Mouse (Mus musculus): ENCODE results near the gene Ank3.

Ank3 gene

GRCm38 (mm10) chr10:69656321-69656720 lies 257.7 kb downstream of the Ank3 start:
- DNase-seq (ENCODE audit: low read depth, low spot score) = no peak

GRCm38 (mm10) chr10:69659818-69660217 lies 261.2 kb downstream of the Ank3 start:
- DNase-seq (ENCODE audit: low read depth, low spot score) = no peak

- no peak for DNase-seq (ENCODE audit: low read depth, low spot score)
Measured at GRCm38 (mm10) chr10:69662338-69662737, 263.8 kb downstream of the Ank3 start.

GRCm38 (mm10) chr10:69667482-69667881 lies 268.9 kb downstream of the Ank3 start:
- DNase-seq (ENCODE audit: low read depth, low spot score) = no peak

- no peak for DNase-seq (ENCODE audit: low read depth, low spot score)
Measured at GRCm38 (mm10) chr10:69670496-69670895, 271.9 kb downstream of the Ank3 start.

GRCm38 (mm10) chr10:69670959-69671358 lies 272.4 kb downstream of the Ank3 start:
- no peak for DNase-seq (ENCODE audit: low read depth, low spot score)

- no peak for DNase-seq (ENCODE audit: low read depth, low spot score)
Measured at GRCm38 (mm10) chr10:69671505-69671904, 272.9 kb downstream of the Ank3 start.

GRCm38 (mm10) chr10:69672545-69672944 lies 274.0 kb downstream of the Ank3 start:
- no peak for DNase-seq (ENCODE audit: low read depth, low spot score)

- DNase-seq (ENCODE audit: low read depth, low spot score) = no peak
Measured at GRCm38 (mm10) chr10:69678230-69678629, 279.7 kb downstream of the Ank3 start.

GRCm38 (mm10) chr10:69686336-69686735 lies 287.8 kb downstream of the Ank3 start:
- no peak for DNase-seq (ENCODE audit: low read depth, low spot score)

- no peak for DNase-seq (ENCODE audit: low read depth, low spot score)
Measured at GRCm38 (mm10) chr10:69689096-69689495, 290.5 kb downstream of the Ank3 start.

GRCm38 (mm10) chr10:69690131-69690960 lies 291.8 kb downstream of the Ank3 start:
- DNase-seq (ENCODE audit: low read depth, low spot score) = no peak

GRCm38 (mm10) chr10:69690961-69691451 lies 292.4 kb downstream of the Ank3 start:
- DNase-seq (ENCODE audit: low read depth, low spot score) = no peak

GRCm38 (mm10) chr10:69696019-69696418 lies 297.4 kb downstream of the Ank3 start:
- no peak for DNase-seq (ENCODE audit: low read depth, low spot score)

GRCm38 (mm10) chr10:69698699-69699098 lies 300.1 kb downstream of the Ank3 start:
- DNase-seq (ENCODE audit: low read depth, low spot score) = no peak

- DNase-seq (ENCODE audit: low read depth, low spot score) = no peak
Measured at GRCm38 (mm10) chr10:69701226-69701625, 302.7 kb downstream of the Ank3 start.

GRCm38 (mm10) chr10:69705806-69706768 lies 307.5 kb downstream of the Ank3 start:
- no peak for DNase-seq (ENCODE audit: low read depth, low spot score)

- DNase-seq (ENCODE audit: low read depth, low spot score) = no peak
Measured at GRCm38 (mm10) chr10:69706851-69707788, 308.5 kb downstream of the Ank3 start.

GRCm38 (mm10) chr10:69707844-69708550 lies 309.4 kb downstream of the Ank3 start:
- no peak for DNase-seq (ENCODE audit: low read depth, low spot score)

- DNase-seq (ENCODE audit: low read depth, low spot score) = no peak
Measured at GRCm38 (mm10) chr10:69709631-69710030, 311.1 kb downstream of the Ank3 start.

Data from CD4-positive helper T cell, adult 2 months (primary cell).